Mouse (Mus musculus) intestine, postnatal 0 days (tissue): ENCODE data around the gene Slc37a3. TPM values are rescaled to one million over a fixed set of nuclear protein-coding genes. Genes with fewer than 3 reads are reported as not detected.
"Not testable (repeated sequence)": the region's sequence is repeated elsewhere in the genome, so short reads cannot be mapped to it uniquely, and the experiment has no call there.

Source experiments
- ATAC-seq: fragments of 200-750 bp; cut with Nextera tagmentation; 2 replicates; pipeline ENCODE4 v1.8.0; 2017; ENCODE audit warnings: mild to moderate bottlenecking, moderate TSS enrichment, moderate library complexity
- H3K27ac ChIP-seq: fragments of 300-500 bp; sonication (generic); 2 replicates; pipeline ENCODE4 v1.5.1; 2014; ENCODE audit warnings: mild to moderate bottlenecking, low read depth, low read length, moderate library complexity
- H3K27me3 ChIP-seq: fragments of 300-500 bp; sonication (generic); replicated peaks from 2 replicates; pipeline ENCODE4 v1.6.1; 2014; ENCODE audit warnings: low read length, mixed read lengths; ENCODE audit not compliant: control insufficient read depth, insufficient read depth
- H3K36me3 ChIP-seq: fragments of 300-500 bp; sonication (generic); 2 replicates; pipeline ENCODE4 v1.6.1; 2014; ENCODE audit warnings: mild to moderate bottlenecking, moderate library complexity; ENCODE audit not compliant: control insufficient read depth, insufficient read depth
- H3K4me1 ChIP-seq: fragments of 300-500 bp; sonication (generic); replicated peaks from 2 replicates; pipeline ENCODE4 v1.6.1; 2014; ENCODE audit warnings: antibody characterized with exemption, low read length, mixed read lengths; ENCODE audit not compliant: control insufficient read depth, insufficient read depth
- H3K4me2 ChIP-seq: fragments of 300-500 bp; sonication (generic); replicated peaks from 2 replicates; pipeline ENCODE4 v1.6.1; 2014; ENCODE audit warnings: low read depth, mild to moderate bottlenecking, moderate library complexity
- H3K4me3 ChIP-seq: fragments of 300-500 bp; sonication (generic); 2 replicates; pipeline ENCODE4 v1.5.1; 2014; ENCODE audit warnings: low read depth, low read length
- H3K9ac ChIP-seq: fragments of 300-500 bp; sonication (generic); 2 replicates; pipeline ENCODE4 v1.6.1; 2014; ENCODE audit warnings: mild to moderate bottlenecking, low read depth, low read length
- H3K9me3 ChIP-seq: fragments of 300-500 bp; sonication (generic); 2 replicates; pipeline ENCODE4 v1.6.1; 2016; ENCODE audit warnings: mixed run types; ENCODE audit not compliant: control insufficient read depth
- CTCF ChIP-seq: sonication (generic); IDR thresholded peaks from 2 replicates; pipeline ENCODE4 v1.5.1; 2016; ENCODE audit warnings: low read depth, mild to moderate bottlenecking, control low read depth, antibody characterized with exemption, moderate library complexity
- WGBS: fragments of 180-500 bp; shearing (Covaris S2); extraction: QIAGEN DNeasy Blood & Tissue Kit; methylation state at CpG from one replicate; pipeline ENCODE4 v1.1.7; 2014; 5-methylcytosine and 5-hydroxymethylcytosine counted together
- polyA plus RNA-seq: library from polyadenylated mRNA; unstranded; fragments of >200 nt; fragmentation: Nextera tagmentation; extraction: Ambion mirVana; gene quantifications from 2 replicates; pipeline ENCODE4 v1.2.1, GENCODE M21; 2015

The Slc37a3 gene
- polyA plus RNA-seq, 1 experiment from 2014 or later, result 36.1 TPM

- 46% methylated on average over 4 of the region's 4 CpGs for WGBS
- Histone ChIP-seq H3K36me3 (no peaks in the 10 kb centered on the region), H3K4me1 (peaks cover 5% of the 10 kb centered on the region; the same call in 1 of the 2 replicates), H3K4me3 (no peak overlapping the region), H3K4me2 (no peak overlapping the region), H3K9ac (no peak overlapping the region), H3K27ac (no peak overlapping the region), H3K27me3 (no peaks in the 10 kb centered on the region), H3K9me3 (no peaks in the 10 kb centered on the region)
- no peak for TF ChIP-seq CTCF
- no peak for ATAC-seq
Observed at GRCm38 (mm10) chr6:39373301-39373955, 4.0 kb downstream of the Slc37a3 start.

GRCm38 (mm10) chr6:39372727-39373126, 4.7 kb downstream of the Slc37a3 start:
- Histone ChIP-seq H3K4me3 (no peak overlapping the region), H3K4me2 (no peak overlapping the region), H3K9ac (no peak overlapping the region), H3K27ac (no peak overlapping the region), H3K36me3 (0 out of 2 replicates have a peak, but pooled peaks cover 2% of the 10 kb centered on the region), H3K4me1 (peaks cover 5% of the 10 kb centered on the region; the same call in 1 of the 2 replicates), H3K27me3 (no peaks in the 10 kb centered on the region), H3K9me3 (no peaks in the 10 kb centered on the region)
- 39% methylated on average over 7 of the region's 7 CpGs for WGBS
- TF ChIP-seq CTCF, result no peak
- no peak for ATAC-seq

- Histone ChIP-seq H3K9ac (no peak overlapping the region), H3K4me3 (no peak overlapping the region), H3K27me3 (no peaks in the 10 kb centered on the region), H3K9me3 (no peaks in the 10 kb centered on the region), H3K27ac (no peak overlapping the region), H3K36me3 (0 out of 2 replicates have a peak, but pooled peaks cover 3% of the 10 kb centered on the region), H3K4me1 (peaks cover 5% of the 10 kb centered on the region; the same call in 1 of the 2 replicates), H3K4me2 (no peak overlapping the region)
- ATAC-seq, result no peak
- no peak for TF ChIP-seq CTCF
Observed at GRCm38 (mm10) chr6:39372042-39372441, 5.4 kb downstream of the Slc37a3 start.

GRCm38 (mm10) chr6:39369631-39370030, 7.8 kb downstream of the Slc37a3 start:
- ATAC-seq, result no peak
- Histone ChIP-seq H3K4me3 (no peak overlapping the region), H3K4me1 (no peaks in the 10 kb centered on the region), H3K27ac (no peak overlapping the region), H3K27me3 (no peaks in the 10 kb centered on the region), H3K9ac (no peak overlapping the region), H3K4me2 (no peak overlapping the region), H3K36me3 (peaks cover 13% of the 10 kb centered on the region), H3K9me3 (no peaks in the 10 kb centered on the region)
- 73% methylated on average over 3 of the region's 3 CpGs for WGBS
- no peak for TF ChIP-seq CTCF

- Histone ChIP-seq H3K4me3 (no peak overlapping the region), H3K4me2 (no peak overlapping the region), H3K4me1 (no peaks in the 10 kb centered on the region), H3K27ac (no peak overlapping the region), H3K36me3 (peaks cover 47% of the 10 kb centered on the region), H3K9ac (no peak overlapping the region), H3K27me3 (no peaks in the 10 kb centered on the region), H3K9me3 (no peaks in the 10 kb centered on the region)
- TF ChIP-seq CTCF, result no peak
- WGBS, result 97% methylated on average over 2 of the region's 2 CpGs
- ATAC-seq, result no peak
Observed at GRCm38 (mm10) chr6:39362684-39363083, 14.8 kb downstream of the Slc37a3 start.

GRCm38 (mm10) chr6:39359207-39359606, 18.3 kb downstream of the Slc37a3 start:
- 95% methylated on average over 9 of the region's 9 CpGs for WGBS
- not testable (repeated sequence) for H3K9me3 ChIP-seq, H3K9ac ChIP-seq, H3K4me1 ChIP-seq, H3K4me2 ChIP-seq, H3K27me3 ChIP-seq, ATAC-seq, H3K27ac ChIP-seq, H3K4me3 ChIP-seq
- peaks cover 63% of the 10 kb centered on the region for H3K36me3 ChIP-seq
